Mouse (Mus musculus) erythroblast, adult 5-6 weeks (primary cell): ENCODE data around the gene Ticrr. TPM values are rescaled to one million over a fixed set of nuclear protein-coding genes. Genes with fewer than 3 reads are reported as not detected.
A peak's percentile ranks its signal among the peaks of the same experiment; 100 is the strongest.

Experiments used
- ATAC-seq: replicated peaks from 2 replicates; pipeline ENCODE4 v1.8.0; 2016; ENCODE audit warnings: moderate number of reproducible peaks, mild to moderate bottlenecking, moderate TSS enrichment, inconsistent platforms; ENCODE audit not compliant: poor library complexity, low FRiP score, severe bottlenecking
- total RNA-seq, 2 experiments: library from RNA; stranded (forward) in 1 of 2; stranded (reverse) in 1 of 2; fragments of 150-400 nt in 1 of 2; fragments of 200-764, 138-1000 nt in 1 of 2; gene quantifications; 2 replicates each; pipeline versions ENCODE4 v1.2.3 to v1.2.4; 2015 to 2017; ENCODE audit warnings: low replicate concordance in 2 of 2

The Ticrr gene
- total RNA-seq, 2 experiments from 2014 or later: 9.0 to 11.9 TPM

GRCm38 (mm10) chr7:79742277-79742658, 82.3 kb downstream of the Ticrr start:
- ATAC-seq: no peak

- peak; percentile 69; the same call in 1 of the 2 replicates for ATAC-seq
These were observed 82.9 kb downstream of the Ticrr start, which contains the start of the genes Pex11a and Wdr93 for GRCm38 (mm10) chr7:79742659-79743536. TSS of gene Pex11a (minus strand) at chr7:79743131. TSS of gene Wdr93 (plus strand) at chr7:79743163.

GRCm38 (mm10) chr7:79744051-79744450, 84.1 kb downstream of the Ticrr start:
- ATAC-seq: no peak

- ATAC-seq: no peak
These were observed 84.6 kb downstream of the Ticrr start for GRCm38 (mm10) chr7:79744585-79744984.

GRCm38 (mm10) chr7:79747659-79748058, 87.7 kb downstream of the Ticrr start:
- ATAC-seq: no peak

Other genes with a start within 250 kb of the Ticrr start
- 5.2 and 18.4 TPM in 2 replicates for gene Polg, start 193.8 kb upstream of the Ticrr start, total RNA-seq (2015; ENCODE audit: low replicate concordance)
- gene Polg, start 193.8 kb upstream of the Ticrr start, total RNA-seq (2017; ENCODE audit: low replicate concordance): 26.6 and 27.6 TPM in 2 replicates
- 0.42 TPM in 1 of 2 replicates, not detected in the other for gene Rhcg, start 42.5 kb upstream of the Ticrr start, total RNA-seq (2015; ENCODE audit: low replicate concordance)
- gene Rhcg, start 42.5 kb upstream of the Ticrr start, total RNA-seq (2017; ENCODE audit: low replicate concordance): 0.26 TPM in 1 of 2 replicates, not detected in the other
- 0.42 TPM in 1 of 2 replicates, not detected in the other for gene Kif7, start 55.5 kb downstream of the Ticrr start, total RNA-seq (2015; ENCODE audit: low replicate concordance)
- 0.09 TPM in 1 of 2 replicates, not detected in the other for gene Kif7, start 55.5 kb downstream of the Ticrr start, total RNA-seq (2017; ENCODE audit: low replicate concordance)
- gene Plin1, start 72.7 kb downstream of the Ticrr start, total RNA-seq (2015; ENCODE audit: low replicate concordance): not detected in 2 replicates
- gene Plin1, start 72.7 kb downstream of the Ticrr start, total RNA-seq (2017; ENCODE audit: low replicate concordance): not detected in 2 replicates
- gene Pex11a, start 82.9 kb downstream of the Ticrr start, total RNA-seq (2015; ENCODE audit: low replicate concordance): not detected in 2 replicates
- gene Pex11a, start 82.9 kb downstream of the Ticrr start, total RNA-seq (2017; ENCODE audit: low replicate concordance): 0.51 TPM in 1 of 2 replicates, not detected in the other
- not detected in 2 replicates for gene Wdr93, start 83.0 kb downstream of the Ticrr start, total RNA-seq (2015; ENCODE audit: low replicate concordance)
- not detected in 2 replicates for gene Wdr93, start 83.0 kb downstream of the Ticrr start, total RNA-seq (2017; ENCODE audit: low replicate concordance)
- gene Mesp1, start 133.6 kb downstream of the Ticrr start, total RNA-seq (2015; ENCODE audit: low replicate concordance): not detected in 2 replicates
- 1.0 TPM in 1 of 2 replicates, not detected in the other for gene Mesp1, start 133.6 kb downstream of the Ticrr start, total RNA-seq (2017; ENCODE audit: low replicate concordance)
- gene Mesp2, start 150.5 kb downstream of the Ticrr start, total RNA-seq (2015; ENCODE audit: low replicate concordance): not detected in 2 replicates
- gene Mesp2, start 150.5 kb downstream of the Ticrr start, total RNA-seq (2017; ENCODE audit: low replicate concordance): not detected in 2 replicates
- 1.3 TPM in 1 of 2 replicates, not detected in the other for gene Anpep, start 200.9 kb downstream of the Ticrr start, total RNA-seq (2015; ENCODE audit: low replicate concordance)
- 0.26 TPM in 1 of 2 replicates, not detected in the other for gene Anpep, start 200.9 kb downstream of the Ticrr start, total RNA-seq (2017; ENCODE audit: low replicate concordance)